Comparison of ENCODE assay signal across 25 mouse cellular contexts in the genomic region with DNA sequence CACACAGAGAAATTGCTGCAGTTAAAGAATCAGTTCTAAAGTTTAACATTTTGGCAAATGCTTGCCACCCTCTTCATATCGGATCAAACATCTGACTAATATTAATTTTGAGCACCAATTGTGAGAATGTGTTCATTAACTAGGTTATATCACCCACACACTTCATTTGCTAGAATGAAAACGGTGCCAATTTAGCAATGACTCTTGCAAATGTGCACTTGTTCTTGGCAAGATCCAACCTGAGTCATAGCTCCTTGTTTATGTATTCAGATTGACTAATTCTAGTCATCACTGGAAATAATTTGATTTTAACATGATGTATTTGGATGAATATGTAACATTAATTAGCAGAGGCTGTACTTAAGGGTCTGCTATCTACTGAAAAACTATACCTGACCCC.
A peak's percentile ranks its signal among the peaks of the same experiment; 100 is the strongest.
DNase-seq lines count a peak whose midpoint lies in the region; ATAC-seq and TF ChIP-seq lines count a peak whose summit lies in the region.
"Had no signal": no experiment of that assay in that cellular context is flagged by ENCODE, and none has a peak within 500 bp of the region (broad histone marks: within the 10 kb centered on the region; RNA-seq: fewer than 3 reads in every experiment).

No protein-coding gene starts in this region.

- DNase-seq in forebrain, postnatal 0 days, result peak; percentile 12
- DNase-seq in left cerebral cortex, postnatal 25 days (ENCODE audit: low spot score in 2 of 2), result peak; percentile 3 to 5
- no peak for DNase-seq in left cerebral cortex, postnatal 4 days
- peak; percentile 18 to 57 for DNase-seq in layer of hippocampus, adult 8-10 months (ENCODE audit: low spot score in 2 of 2)
- no peak for DNase-seq in urinary bladder, postnatal 10 days (ENCODE audit: low spot score)
- DNase-seq in adrenal gland, postnatal 10 days, result no peak
- DNase-seq: adrenal gland, adult 8-10 months; heart, postnatal 36 days; kidney, adult 11 months; kidney, postnatal 36 days; lung, postnatal 36 days; right cerebral cortex, postnatal 25 days; spleen, adult 18-20 months; thymus, postnatal 14 days had no signal

- no peaks in the 10 kb centered on the region for H3K27me3 ChIP-seq in forebrain, postnatal 0 days (ENCODE audit: insufficient read depth, low read length)
- H3K27me3 ChIP-seq in forebrain, embryonic 15.5 days, result no peaks in the 10 kb centered on the region
- H3K27me3 ChIP-seq: heart, embryonic 15.5 days; hindbrain, embryonic 13.5 days; kidney, embryonic 15.5 days; limb, embryonic 15.5 days; lung, embryonic 15.5 days; megakaryocyte, embryonic 14.5 days; midbrain, embryonic 13.5 days had no signal

- ATAC-seq in forebrain, postnatal 0 days, result no peak
- ATAC-seq in forebrain, embryonic 15.5 days (replicated peaks), result no peak
- ATAC-seq: activated CD4-positive, CD25-positive, alpha-beta regulatory T cell, adult 4 months; midbrain, embryonic 13.5 days had no signal

- no peaks in the 10 kb centered on the region for H3K36me3 ChIP-seq in forebrain, postnatal 0 days (ENCODE audit: insufficient read depth)
- H3K36me3 ChIP-seq in forebrain, embryonic 15.5 days, result no peaks in the 10 kb centered on the region
- H3K36me3 ChIP-seq: embryonic facial prominence, embryonic 10.5 days; heart, embryonic 15.5 days; hindbrain, embryonic 13.5 days; kidney, embryonic 15.5 days; limb, embryonic 15.5 days; lung, embryonic 15.5 days; midbrain, embryonic 13.5 days had no signal

- no peaks in the 10 kb centered on the region for H3K9me3 ChIP-seq in forebrain, postnatal 0 days (ENCODE audit: low read length)
- no peaks in the 10 kb centered on the region for H3K9me3 ChIP-seq in forebrain, embryonic 15.5 days
- H3K9me3 ChIP-seq: embryonic facial prominence, embryonic 10.5 days; heart, embryonic 15.5 days; hindbrain, embryonic 13.5 days; kidney, embryonic 15.5 days; limb, embryonic 15.5 days; lung, embryonic 15.5 days; midbrain, embryonic 13.5 days had no signal

- no peak overlapping the region for H3K4me2 ChIP-seq in forebrain, postnatal 0 days (ENCODE audit: low read depth)
- no peak overlapping the region for H3K4me2 ChIP-seq in forebrain, embryonic 15.5 days (replicated peaks)
- H3K4me2 ChIP-seq: heart, embryonic 15.5 days; hindbrain, embryonic 13.5 days; kidney, embryonic 15.5 days; limb, embryonic 15.5 days; lung, embryonic 15.5 days; midbrain, embryonic 13.5 days had no signal

- intact Hi-C loops in left cerebral cortex, postnatal 25 days (cut with DNase I), result no loop called here
- intact Hi-C loops in left cerebral cortex, postnatal 4 days (cut with DNase I), result no loop called here

- TF ChIP-seq CTCF in forebrain, postnatal 0 days (IDR thresholded peaks at IDR 0.05; ENCODE audit: low read depth), result no peak

- no peak overlapping the region for H3K27ac ChIP-seq in forebrain, postnatal 0 days (ENCODE audit: low read depth, low read length)
- H3K27ac ChIP-seq in forebrain, embryonic 15.5 days (replicated peaks), result no peak overlapping the region
- H3K27ac ChIP-seq: embryonic facial prominence, embryonic 10.5 days; heart, embryonic 15.5 days; hindbrain, embryonic 13.5 days; kidney, embryonic 15.5 days; limb, embryonic 15.5 days; liver, embryonic 14.5 days; lung, embryonic 15.5 days; midbrain, embryonic 13.5 days had no signal

- no peak overlapping the region for H3K4me3 ChIP-seq in forebrain, postnatal 0 days (ENCODE audit: low read depth, low read length)
- H3K4me3 ChIP-seq in forebrain, embryonic 15.5 days, result no peak overlapping the region
- H3K4me3 ChIP-seq: embryonic facial prominence, embryonic 10.5 days; heart, embryonic 15.5 days; hindbrain, embryonic 13.5 days; kidney, embryonic 15.5 days; limb, embryonic 15.5 days; lung, embryonic 15.5 days; megakaryocyte, embryonic 14.5 days; midbrain, embryonic 13.5 days had no signal

- H3K9ac ChIP-seq in forebrain, postnatal 0 days, result no peak overlapping the region
- H3K9ac ChIP-seq in forebrain, embryonic 15.5 days (replicated peaks), result no peak overlapping the region
- H3K9ac ChIP-seq: heart, embryonic 15.5 days; hindbrain, embryonic 13.5 days; kidney, embryonic 15.5 days; limb, embryonic 15.5 days; liver, embryonic 14.5 days; lung, embryonic 15.5 days; midbrain, embryonic 13.5 days had no signal

- WGBS in forebrain, postnatal 0 days, result 61% methylated on average over 2 of the region's 2 CpGs
- 65% methylated on average over 2 of the region's 2 CpGs for WGBS in forebrain, embryonic 15.5 days

- no peaks in the 10 kb centered on the region for H3K4me1 ChIP-seq in forebrain, postnatal 0 days (ENCODE audit: insufficient read depth)
- H3K4me1 ChIP-seq in forebrain, embryonic 15.5 days, result no peaks in the 10 kb centered on the region
- H3K4me1 ChIP-seq: embryonic facial prominence, embryonic 10.5 days; heart, embryonic 15.5 days; hindbrain, embryonic 13.5 days; kidney, embryonic 15.5 days; limb, embryonic 15.5 days; lung, embryonic 15.5 days; megakaryocyte, embryonic 14.5 days; midbrain, embryonic 13.5 days had no signal

Comparison
In these comparisons a context has a peak if more than half of its experiments do, and no peak if none do; other contexts are left out.
1. DNase-seq: peak in forebrain, postnatal 0 days (single experiment), left cerebral cortex, postnatal 25 days (2 of 2) and layer of hippocampus, adult 8-10 months (2 of 2); none in left cerebral cortex, postnatal 4 days (single experiment), urinary bladder, postnatal 10 days (single experiment) and adrenal gland, postnatal 10 days (single experiment).